Mouse (Mus musculus) lung, adult 2 months (tissue): ENCODE data around the gene Trim41.

Experiments used
- CTCF ChIP-seq: fragments of 200-500 bp; IDR thresholded peaks from 2 replicates; pipeline ENCODE4 v1.5.1; 2011; ENCODE audit warnings: mild to moderate bottlenecking, low read length, control low read depth; ENCODE audit not compliant: insufficient read depth
- POLR2A ChIP-seq: fragments of 200-500 bp; IDR thresholded peaks from 2 replicates; pipeline ENCODE4 v1.6.1; 2011; ENCODE audit warnings: low read depth, mild to moderate bottlenecking, control low read depth, low read length, borderline replicate concordance; ENCODE audit errors: extremely low read depth

DNA sequence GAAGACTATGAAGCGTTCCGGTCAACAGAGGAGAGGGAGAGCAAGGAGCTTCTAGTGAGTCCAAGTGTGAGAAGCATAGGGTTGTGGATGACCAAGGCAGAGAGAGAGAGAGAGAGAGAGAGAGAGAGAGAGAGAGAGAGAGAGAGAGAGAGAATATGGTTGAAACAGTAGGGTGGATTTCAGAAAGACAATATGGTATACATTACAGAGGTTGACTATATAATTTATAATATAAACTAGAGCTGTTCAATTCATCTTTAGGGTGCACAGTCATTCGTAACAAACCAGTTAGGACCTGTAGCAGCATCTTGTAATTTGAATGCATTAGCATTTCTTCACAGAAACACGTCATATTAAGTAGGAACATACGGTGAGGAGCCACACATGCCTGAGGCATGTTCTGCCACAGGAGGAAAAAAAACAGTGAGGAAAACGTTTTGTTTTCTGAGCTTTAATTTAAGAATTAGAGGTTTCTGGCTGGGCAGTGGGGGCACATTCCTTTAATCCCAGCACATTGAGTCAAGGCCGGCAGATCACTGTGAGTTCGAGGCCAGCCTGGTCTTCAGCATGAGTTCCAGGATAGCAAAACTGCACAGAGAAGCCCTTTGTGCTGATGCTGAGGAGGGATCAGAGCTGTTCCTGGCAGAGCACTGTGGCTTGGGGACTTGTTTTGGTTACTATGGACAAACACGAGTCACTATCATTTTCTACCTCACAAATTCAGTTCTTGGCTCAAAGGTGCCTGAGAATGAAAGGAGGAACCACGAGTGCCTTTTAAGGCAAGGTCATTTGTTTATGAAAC lies 21.9 kb upstream of the Trim41 start:
- TF ChIP-seq CTCF (no peak), POLR2A (no peak)
